8 mouse cellular contexts compared by ENCODE assay signal in genomic region chr11:96645538-96646037, GRCm38 (mm10).
A peak's percentile ranks its signal among the peaks of the same experiment; 100 is the strongest.
DNase-seq lines count a peak whose midpoint lies in the region; ATAC-seq and TF ChIP-seq lines count a peak whose summit lies in the region.

No protein-coding gene starts in this region.

- peaks cover 29% of the 10 kb centered on the region for H3K4me1 ChIP-seq in intestine, embryonic 14.5 days (replicated peaks; ENCODE audit: control insufficient read depth, insufficient read depth, low read length)
- H3K4me1 ChIP-seq in intestine, postnatal 0 days (replicated peaks; ENCODE audit: control insufficient read depth, insufficient read depth, low read length), result peaks cover 3% of the 10 kb centered on the region; the same call in 1 of the 2 replicates
- no peaks in the 10 kb centered on the region; the same call in 1 of the 2 replicates for H3K4me1 ChIP-seq in forebrain, embryonic 11.5 days (replicated peaks; ENCODE audit: control insufficient read depth, insufficient read depth, low read length)
- H3K4me1 ChIP-seq in heart, embryonic 15.5 days (replicated peaks), result peaks cover 14% of the 10 kb centered on the region
- peaks cover 15% of the 10 kb centered on the region for H3K4me1 ChIP-seq in liver, postnatal 0 days (ENCODE audit: insufficient read depth)

- H3K36me3 ChIP-seq in intestine, embryonic 14.5 days (ENCODE audit: control insufficient read depth, insufficient read depth, low read length), result no peaks in the 10 kb centered on the region
- no peaks in the 10 kb centered on the region for H3K36me3 ChIP-seq in intestine, postnatal 0 days (ENCODE audit: control insufficient read depth, insufficient read depth)
- no peaks in the 10 kb centered on the region for H3K36me3 ChIP-seq in forebrain, embryonic 11.5 days (ENCODE audit: control insufficient read depth, insufficient read depth, low read length)
- H3K36me3 ChIP-seq in heart, embryonic 15.5 days, result no peaks in the 10 kb centered on the region
- H3K36me3 ChIP-seq in liver, postnatal 0 days (replicated peaks; ENCODE audit: insufficient read depth, low read length), result no peaks in the 10 kb centered on the region

- 0 out of 2 replicates have a peak, but pooled peaks have one; percentile 55 for ATAC-seq in intestine, embryonic 14.5 days (replicated peaks; ENCODE audit: low FRiP score, low TSS enrichment, low read depth)
- no peak for ATAC-seq in intestine, postnatal 0 days
- ATAC-seq in forebrain, embryonic 11.5 days (replicated peaks; ENCODE audit: low FRiP score), result no peak
- ATAC-seq in heart, embryonic 15.5 days (replicated peaks; ENCODE audit: insufficient number of reproducible peaks, insufficient read depth, low FRiP score, low read depth), result no peak; the same call in 1 of the 2 replicates
- ATAC-seq in liver, postnatal 0 days, result 0 out of 2 replicates have a peak, but pooled peaks have one; percentile 23

- H3K9ac ChIP-seq in intestine, embryonic 14.5 days (ENCODE audit: low read length), result no peak overlapping the region
- no peak overlapping the region for H3K9ac ChIP-seq in intestine, postnatal 0 days (ENCODE audit: low read depth, low read length)
- no peak overlapping the region for H3K9ac ChIP-seq in forebrain, embryonic 11.5 days (ENCODE audit: low read length)
- no peak overlapping the region for H3K9ac ChIP-seq in heart, embryonic 15.5 days
- no peak overlapping the region for H3K9ac ChIP-seq in liver, postnatal 0 days (replicated peaks)

- no peaks in the 10 kb centered on the region for H3K9me3 ChIP-seq in intestine, embryonic 14.5 days (ENCODE audit: control insufficient read depth, low read length)
- H3K9me3 ChIP-seq in intestine, postnatal 0 days (ENCODE audit: control insufficient read depth), result no peaks in the 10 kb centered on the region
- H3K9me3 ChIP-seq in forebrain, embryonic 11.5 days (ENCODE audit: control insufficient read depth, low read length), result no peaks in the 10 kb centered on the region
- H3K9me3 ChIP-seq in heart, embryonic 15.5 days (replicated peaks), result no peaks in the 10 kb centered on the region
- no peaks in the 10 kb centered on the region for H3K9me3 ChIP-seq in liver, postnatal 0 days (ENCODE audit: low read length)

- H3K27me3 ChIP-seq in intestine, embryonic 14.5 days (replicated peaks; ENCODE audit: control insufficient read depth, insufficient read depth, low read length), result no peaks in the 10 kb centered on the region
- no peaks in the 10 kb centered on the region for H3K27me3 ChIP-seq in intestine, postnatal 0 days (replicated peaks; ENCODE audit: control insufficient read depth, insufficient read depth, low read length)
- no peaks in the 10 kb centered on the region for H3K27me3 ChIP-seq in forebrain, embryonic 11.5 days (ENCODE audit: control insufficient read depth, insufficient read depth, low read length)
- no peaks in the 10 kb centered on the region for H3K27me3 ChIP-seq in heart, embryonic 15.5 days
- no peaks in the 10 kb centered on the region for H3K27me3 ChIP-seq in liver, postnatal 0 days (ENCODE audit: insufficient read depth, low read length)

- H3K4me3 ChIP-seq in intestine, embryonic 14.5 days (ENCODE audit: low read depth, low read length), result no peak overlapping the region
- H3K4me3 ChIP-seq in intestine, postnatal 0 days (ENCODE audit: low read depth, low read length), result no peak overlapping the region
- H3K4me3 ChIP-seq in forebrain, embryonic 11.5 days (ENCODE audit: low read depth, low read length), result no peak overlapping the region
- no peak overlapping the region for H3K4me3 ChIP-seq in heart, embryonic 15.5 days
- no peak overlapping the region for H3K4me3 ChIP-seq in liver, postnatal 0 days (ENCODE audit: low read depth, low read length)

- TF ChIP-seq CTCF in intestine, postnatal 0 days (IDR thresholded peaks at IDR 0.05; ENCODE audit: low read depth), result no peak
- TF ChIP-seq CTCF in liver, postnatal 0 days (IDR thresholded peaks at IDR 0.05; ENCODE audit: low read depth), result no peak

- 39% methylated on average over 10 of the region's 10 CpGs for WGBS in intestine, embryonic 14.5 days
- 59% methylated on average over 10 of the region's 10 CpGs for WGBS in intestine, postnatal 0 days
- 69% methylated on average over 10 of the region's 10 CpGs for WGBS in forebrain, embryonic 11.5 days
- WGBS in heart, embryonic 15.5 days, result 37% methylated on average over 10 of the region's 10 CpGs
- 51% methylated on average over 10 of the region's 10 CpGs for WGBS in liver, postnatal 0 days (ENCODE audit: insufficient replicate concordance)

- peak overlapping the region; percentile 47 for H3K27ac ChIP-seq in intestine, embryonic 14.5 days (ENCODE audit: low read depth)
- no peak overlapping the region for H3K27ac ChIP-seq in intestine, postnatal 0 days (ENCODE audit: low read depth, low read length)
- no peak overlapping the region; the same call in 1 of the 2 replicates for H3K27ac ChIP-seq in forebrain, embryonic 11.5 days (ENCODE audit: low read depth, low read length)
- peak overlapping the region; percentile 21 for H3K27ac ChIP-seq in heart, embryonic 15.5 days
- peak overlapping the region; percentile 59 for H3K27ac ChIP-seq in liver, postnatal 0 days (ENCODE audit: low read depth)

- TF ChIP-seq EP300 in liver, postnatal 0 days (IDR thresholded peaks at IDR 0.05; ENCODE audit: low read depth), result no peak

- DNase-seq in intestine, embryonic 14.5 days (ENCODE audit: low spot score), result peak; percentile 66
- DNase-seq in forebrain, embryonic 11.5 days (ENCODE audit: low spot score), result peak; percentile 61
- peak; percentile 78 for DNase-seq in kidney, postnatal 10 days
- DNase-seq in liver, postnatal 0 days, result peak; percentile 49
- DNase-seq in right cerebral cortex, postnatal 4 days, result peak; percentile 25
- DNase-seq in urinary bladder, adult 2 months (ENCODE audit: low spot score), result no peak

- H3K4me2 ChIP-seq in intestine, embryonic 14.5 days (ENCODE audit: low read length), result no peak overlapping the region
- H3K4me2 ChIP-seq in intestine, postnatal 0 days (replicated peaks; ENCODE audit: low read depth), result no peak overlapping the region
- no peak overlapping the region for H3K4me2 ChIP-seq in forebrain, embryonic 11.5 days (ENCODE audit: low read depth, low read length, severe bottlenecking)
- no peak overlapping the region for H3K4me2 ChIP-seq in heart, embryonic 15.5 days
- 0 out of 2 replicates have a peak overlapping the region, but pooled peaks have one; percentile 9 for H3K4me2 ChIP-seq in liver, postnatal 0 days (ENCODE audit: low read depth, low read length)

Comparison
In these comparisons a context has a peak if more than half of its experiments do, and no peak if none do; other contexts are left out.
1. ATAC-seq: peak in intestine, embryonic 14.5 days (single experiment) and liver, postnatal 0 days (single experiment); none in intestine, postnatal 0 days (single experiment), forebrain, embryonic 11.5 days (single experiment) and heart, embryonic 15.5 days (single experiment).
2. H3K27ac ChIP-seq: peak in intestine, embryonic 14.5 days (single experiment), heart, embryonic 15.5 days (single experiment) and liver, postnatal 0 days (single experiment); none in intestine, postnatal 0 days (single experiment) and forebrain, embryonic 11.5 days (single experiment).